Mouse (Mus musculus) lung, postnatal 36 days (tissue): ENCODE data around the gene Tmem230.

Source experiments
- DNase-seq: peaks from one replicate; pipeline ENCODE4 v3.0.0; 2022; ENCODE audit warnings: mixed read lengths

The Tmem230 gene

GRCm38 (mm10) chr2:132221611-132222073 lies 26.0 kb downstream of the Tmem230 start:
- no peak for DNase-seq

GRCm38 (mm10) chr2:132211995-132212656 lies 35.5 kb downstream of the Tmem230 start:
- DNase-seq, result peak; percentile 66

- no peak for DNase-seq
These were observed 36.7 kb downstream of the Tmem230 start for GRCm38 (mm10) chr2:132210806-132211312.

- peak; percentile 8 for DNase-seq
These were observed 39.2 kb downstream of the Tmem230 start for GRCm38 (mm10) chr2:132208246-132208881.

- no peak for DNase-seq
These were observed 41.2 kb downstream of the Tmem230 start for GRCm38 (mm10) chr2:132206316-132206881.

GRCm38 (mm10) chr2:132205549-132205948 lies 42.1 kb downstream of the Tmem230 start:
- DNase-seq, result no peak

GRCm38 (mm10) chr2:132203773-132204172 lies 43.8 kb downstream of the Tmem230 start:
- peak; percentile 75 for DNase-seq

- DNase-seq, result no peak
These were observed 44.4 kb downstream of the Tmem230 start for GRCm38 (mm10) chr2:132203186-132203585.

- DNase-seq, result no peak
These were observed 49.3 kb downstream of the Tmem230 start for GRCm38 (mm10) chr2:132198017-132198933.

- DNase-seq, result no peak
These were observed 52.0 kb downstream of the Tmem230 start for GRCm38 (mm10) chr2:132195602-132196001.

- DNase-seq, result no peak
These were observed 56.9 kb downstream of the Tmem230 start for GRCm38 (mm10) chr2:132190602-132191161.
